Mouse (Mus musculus): ENCODE measurements around the gene Polr2g. TPM values are rescaled to one million over a fixed set of nuclear protein-coding genes. Genes with fewer than 3 reads are reported as not detected.
A peak's percentile ranks its signal among the peaks of the same experiment; 100 is the strongest.

Gene Polr2g
- polyA plus RNA-seq, 1 experiment = 77.1 TPM

DNA sequence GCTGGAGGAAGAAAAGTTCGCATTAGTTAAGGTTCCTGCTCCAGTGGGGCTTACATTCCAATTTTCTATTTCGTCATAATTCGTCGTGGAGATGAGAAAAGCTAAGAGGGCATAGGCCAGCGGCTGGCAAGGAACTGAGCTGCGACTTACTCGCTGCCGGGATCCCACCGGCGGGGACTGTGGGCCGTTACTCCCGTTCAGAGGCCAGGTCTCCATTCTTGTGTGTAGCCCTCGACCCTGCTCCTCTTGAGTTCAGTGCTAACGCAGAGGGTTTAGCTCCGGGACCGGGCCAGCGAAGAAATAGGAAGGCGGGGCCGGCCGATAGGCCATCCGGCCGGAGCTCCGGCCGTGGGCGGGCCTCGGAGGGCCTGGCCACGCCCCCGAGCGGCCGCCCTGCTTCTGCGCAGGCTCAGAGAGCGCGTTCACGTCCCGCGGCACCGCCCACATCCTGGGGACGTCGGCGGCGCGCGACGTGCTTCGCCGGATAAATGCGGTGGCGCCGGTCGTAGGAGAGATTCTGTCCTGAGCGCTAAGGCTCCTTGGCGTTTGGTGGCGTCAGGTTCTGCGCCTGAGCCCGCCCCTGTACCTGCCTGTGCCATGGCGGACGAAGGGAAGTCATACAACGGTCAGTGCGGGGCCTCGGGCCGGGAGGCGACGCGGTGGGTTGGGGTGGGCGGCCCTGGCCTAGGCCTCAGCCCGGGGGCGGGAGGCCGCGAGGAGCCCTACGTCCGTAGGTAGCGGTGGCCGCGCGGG, 41.6 kb downstream of the Polr2g start, which contains the start of gene Nxf1:
TSS of gene Nxf1 (plus strand) at position 439 of the 753 bp plus-strand sequence.
- peak within 1 kb of the TSS; percentile 54 for H3K27ac ChIP-seq (ENCODE audit: control insufficient read depth, insufficient read depth, low read length)
- H3K4me3 ChIP-seq (ENCODE audit: control insufficient read depth, insufficient read depth, low read length) = peak within 1 kb of the TSS; percentile 95
- peaks cover 13% of the 10 kb centered on the region for H3K4me1 ChIP-seq (replicated peaks; ENCODE audit: control insufficient read depth, insufficient read depth, low read length)
- no peaks in the 10 kb centered on the region for H3K27me3 ChIP-seq (ENCODE audit: control insufficient read depth, insufficient read depth, low read length)
- H3K36me3 ChIP-seq (ENCODE audit: control insufficient read depth, insufficient read depth, low read length) = peaks cover 21% of the 10 kb centered on the region
- TF ChIP-seq POLR2A (IDR thresholded peaks at IDR 0.05; ENCODE audit: control insufficient read depth, extremely low read depth, insufficient read depth, low read length, poor library complexity) = peak; percentile 95
- peak; percentile 45; the same call in 1 of the 2 replicates for TF ChIP-seq CTCF (IDR thresholded peaks at IDR 0.05; ENCODE audit: borderline replicate concordance, control insufficient read depth, extremely low read depth, insufficient read depth, low read length, poor library complexity)
- under 1% methylated on average over 75 of the region's 75 CpGs for WGBS
- DNase-seq = peak; percentile 90

- peaks cover 13% of the 10 kb centered on the region for H3K4me1 ChIP-seq (replicated peaks; ENCODE audit: control insufficient read depth, insufficient read depth, low read length)
- no peak overlapping the region for H3K27ac ChIP-seq (ENCODE audit: control insufficient read depth, insufficient read depth, low read length)
- WGBS = 84% methylated on average over 3 of the region's 3 CpGs
- DNase-seq = no peak
- TF ChIP-seq CTCF (IDR thresholded peaks at IDR 0.05; ENCODE audit: borderline replicate concordance, control insufficient read depth, extremely low read depth, insufficient read depth, low read length, poor library complexity) (no peak), POLR2A (IDR thresholded peaks at IDR 0.05; ENCODE audit: control insufficient read depth, extremely low read depth, insufficient read depth, low read length, poor library complexity) (no peak)
- H3K4me3 ChIP-seq (ENCODE audit: control insufficient read depth, insufficient read depth, low read length) = no peak overlapping the region
- no peaks in the 10 kb centered on the region for H3K27me3 ChIP-seq (ENCODE audit: control insufficient read depth, insufficient read depth, low read length)
- H3K36me3 ChIP-seq (ENCODE audit: control insufficient read depth, insufficient read depth, low read length) = peaks cover 33% of the 10 kb centered on the region
Measured at GRCm38 (mm10) chr19:8755652-8756051, 42.7 kb downstream of the Polr2g start.

GRCm38 (mm10) chr19:8747368-8747767, 51.0 kb downstream of the Polr2g start:
- TF ChIP-seq POLR2A (IDR thresholded peaks at IDR 0.05; ENCODE audit: control insufficient read depth, extremely low read depth, insufficient read depth, low read length, poor library complexity) = no peak
- no peak for TF ChIP-seq CTCF (IDR thresholded peaks at IDR 0.05; ENCODE audit: borderline replicate concordance, control insufficient read depth, extremely low read depth, insufficient read depth, low read length, poor library complexity)
- Histone ChIP-seq H3K27ac (ENCODE audit: control insufficient read depth, insufficient read depth, low read length) (no peak overlapping the region), H3K4me1 (replicated peaks; ENCODE audit: control insufficient read depth, insufficient read depth, low read length) (peaks cover 3% of the 10 kb centered on the region), H3K4me3 (ENCODE audit: control insufficient read depth, insufficient read depth, low read length) (no peak overlapping the region), H3K36me3 (ENCODE audit: control insufficient read depth, insufficient read depth, low read length) (peaks cover 70% of the 10 kb centered on the region), H3K27me3 (ENCODE audit: control insufficient read depth, insufficient read depth, low read length) (no peaks in the 10 kb centered on the region)
- WGBS = 92% methylated on average over 2 of the region's 2 CpGs
- no peak for DNase-seq

DNA sequence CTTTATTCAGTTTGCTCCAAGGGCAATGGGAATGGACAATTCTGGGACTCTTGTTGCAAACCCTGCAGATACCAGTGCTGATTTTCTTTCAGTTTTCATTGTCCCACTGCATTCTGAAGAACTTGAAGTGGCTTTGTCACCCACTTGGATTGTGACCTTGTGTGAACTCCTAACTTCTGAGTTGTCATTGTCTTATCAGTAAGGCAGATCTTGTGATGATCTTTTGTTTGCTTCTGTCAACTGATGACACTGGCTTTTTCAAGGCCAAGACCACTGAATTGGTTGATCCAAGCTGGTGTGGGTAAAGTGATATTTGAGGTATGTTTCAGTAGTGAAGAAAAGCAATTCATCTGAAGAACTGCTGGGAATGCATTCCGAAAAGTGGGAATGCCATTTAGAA, 53.0 kb downstream of the Polr2g start:
- WGBS = 100% methylated on average over 1 of the region's 1 CpGs
- Histone ChIP-seq H3K36me3 (ENCODE audit: control insufficient read depth, insufficient read depth, low read length) (peaks cover 51% of the 10 kb centered on the region), H3K27ac (ENCODE audit: control insufficient read depth, insufficient read depth, low read length) (no peak overlapping the region), H3K4me1 (replicated peaks; ENCODE audit: control insufficient read depth, insufficient read depth, low read length) (peaks cover 13% of the 10 kb centered on the region), H3K4me3 (ENCODE audit: control insufficient read depth, insufficient read depth, low read length) (no peak overlapping the region), H3K27me3 (ENCODE audit: control insufficient read depth, insufficient read depth, low read length) (no peaks in the 10 kb centered on the region)
- no peak for DNase-seq
- TF ChIP-seq POLR2A (IDR thresholded peaks at IDR 0.05; ENCODE audit: control insufficient read depth, extremely low read depth, insufficient read depth, low read length, poor library complexity) = no peak
- no peak for TF ChIP-seq CTCF (IDR thresholded peaks at IDR 0.05; ENCODE audit: borderline replicate concordance, control insufficient read depth, extremely low read depth, insufficient read depth, low read length, poor library complexity)

Other genes starting within 250 kb of the Polr2g start
- gene Slc22a8, start 207.3 kb downstream of the Polr2g start, polyA plus RNA-seq (2012; rRNA removed) = 0.10 and 0.38 TPM in 2 replicates
- 0.16 TPM in 1 of 2 replicates, not detected in the other for gene Slc22a6, start 180.5 kb downstream of the Polr2g start, polyA plus RNA-seq (2012; rRNA removed)
- 0.01 and 0.05 TPM in 2 replicates for gene Chrm1, start 134.8 kb downstream of the Polr2g start, polyA plus RNA-seq (2012; rRNA removed)
- gene Slc3a2, start 75.2 kb downstream of the Polr2g start, polyA plus RNA-seq (2012; rRNA removed) = 154 and 165 TPM in 2 replicates
- gene Wdr74, start 62.8 kb downstream of the Polr2g start, polyA plus RNA-seq (2012; rRNA removed) = 49.2 and 54.7 TPM in 2 replicates
- gene 1700092M07Rik, start 57.9 kb downstream of the Polr2g start, polyA plus RNA-seq (2012; rRNA removed) = not detected in 2 replicates
- 128 and 137 TPM in 2 replicates for gene Stx5a, start 57.2 kb downstream of the Polr2g start, polyA plus RNA-seq (2012; rRNA removed)
- gene Nxf1, start 41.5 kb downstream of the Polr2g start, polyA plus RNA-seq (2012; rRNA removed) = 170 and 191 TPM in 2 replicates
- gene Tmem223, start 27.6 kb downstream of the Polr2g start, polyA plus RNA-seq (2012; rRNA removed) = 277 and 363 TPM in 2 replicates
- gene Tmem179b, start 24.1 kb downstream of the Polr2g start, polyA plus RNA-seq (2012; rRNA removed) = 168 and 197 TPM in 2 replicates
- gene Taf6l, start 12.2 kb downstream of the Polr2g start, polyA plus RNA-seq (2012; rRNA removed) = 24.9 and 28.7 TPM in 2 replicates
- 3.0 and 3.2 TPM in 2 replicates for gene Zbtb3, start 4.0 kb upstream of the Polr2g start, polyA plus RNA-seq (2012; rRNA removed)
- gene Ttc9c, start 20.8 kb upstream of the Polr2g start, polyA plus RNA-seq (2012; rRNA removed) = 36.1 and 37.5 TPM in 2 replicates
- 29.3 and 34.3 TPM in 2 replicates for gene Hnrnpul2, start 21.4 kb upstream of the Polr2g start, polyA plus RNA-seq (2012; rRNA removed)
- gene AC129217.1, start 31.2 kb upstream of the Polr2g start, polyA plus RNA-seq (2012; rRNA removed) = 1.5 and 1.6 TPM in 2 replicates
- gene Bscl2, start 38.9 kb upstream of the Polr2g start, polyA plus RNA-seq (2012; rRNA removed) = 136 and 153 TPM in 2 replicates
- gene Gng3, start 40.6 kb upstream of the Polr2g start, polyA plus RNA-seq (2012; rRNA removed) = 0.15 TPM in 1 of 2 replicates, not detected in the other
- gene Lrrn4cl, start 52.2 kb upstream of the Polr2g start, polyA plus RNA-seq (2012; rRNA removed) = 1.2 and 1.3 TPM in 2 replicates
- gene Ubxn1, start 72.9 kb upstream of the Polr2g start, polyA plus RNA-seq (2012; rRNA removed) = 108 and 119 TPM in 2 replicates
- gene Uqcc3, start 82.3 kb upstream of the Polr2g start, polyA plus RNA-seq (2012; rRNA removed) = 38.7 and 39.2 TPM in 2 replicates
- 2.4 and 3.0 TPM in 2 replicates for gene Lbhd1, start 85.2 kb upstream of the Polr2g start, polyA plus RNA-seq (2012; rRNA removed)
- not detected in 2 replicates for gene Gm49403, start 85.4 kb upstream of the Polr2g start, polyA plus RNA-seq (2012; rRNA removed)
- gene 1810009A15Rik, start 90.3 kb upstream of the Polr2g start, polyA plus RNA-seq (2012; rRNA removed) = 15.3 and 19.1 TPM in 2 replicates
- not detected in 2 replicates for gene Gm49416, start 90.3 kb upstream of the Polr2g start, polyA plus RNA-seq (2012; rRNA removed)
- 51.9 and 56.0 TPM in 2 replicates for gene Ints5, start 94.4 kb upstream of the Polr2g start, polyA plus RNA-seq (2012; rRNA removed)
- gene Ganab, start 99.5 kb upstream of the Polr2g start, polyA plus RNA-seq (2012; rRNA removed) = 203 and 219 TPM in 2 replicates
- gene B3gat3, start 121.8 kb upstream of the Polr2g start, polyA plus RNA-seq (2012; rRNA removed) = 102 and 106 TPM in 2 replicates
- 11.9 and 13.5 TPM in 2 replicates for gene Rom1, start 130.8 kb upstream of the Polr2g start, polyA plus RNA-seq (2012; rRNA removed)
- 72.3 and 73.1 TPM in 2 replicates for gene Eml3, start 131.0 kb upstream of the Polr2g start, polyA plus RNA-seq (2012; rRNA removed)
- gene Mta2, start 143.3 kb upstream of the Polr2g start, polyA plus RNA-seq (2012; rRNA removed) = 79.6 and 92.0 TPM in 2 replicates
- 39.4 and 42.0 TPM in 2 replicates for gene Tut1, start 155.3 kb upstream of the Polr2g start, polyA plus RNA-seq (2012; rRNA removed)
- gene Eef1g, start 168.5 kb upstream of the Polr2g start, polyA plus RNA-seq (2012; rRNA removed) = 251 and 292 TPM in 2 replicates
- gene Ahnak, start 190.7 kb upstream of the Polr2g start, polyA plus RNA-seq (2012; rRNA removed) = 6.0 and 7.9 TPM in 2 replicates

Measured in thymus, adult 2 months (tissue).